Mouse (Mus musculus) heart, adult 2 months (tissue): ENCODE data around the gene Acap2. TPM values are rescaled to one million over a fixed set of nuclear protein-coding genes. Genes with fewer than 3 reads are reported as not detected.

Experiments
- DNase-seq, 2 experiments: peaks; one replicate each; pipeline ENCODE4 v3.0.0; 2021
- H3K27ac ChIP-seq: fragments of 200-600 bp; 2 replicates; pipeline ENCODE4 v1.8.1; 2022
- H3K27me3 ChIP-seq: fragments of 200-500 bp; 2 replicates; pipeline ENCODE4 v1.6.1; 2012; ENCODE audit warnings: mild to moderate bottlenecking, low read length, inconsistent platforms, mixed read lengths; ENCODE audit not compliant: control insufficient read depth, insufficient read depth
- H3K36me3 ChIP-seq: fragments of 200-500 bp; 2 replicates; pipeline ENCODE4 v1.6.1; 2012; ENCODE audit warnings: low read length, inconsistent platforms; ENCODE audit not compliant: control insufficient read depth, insufficient read depth
- H3K4me1 ChIP-seq: fragments of 200-500 bp; 2 replicates; pipeline ENCODE4 v1.6.1; 2011; ENCODE audit warnings: low read length; ENCODE audit not compliant: control insufficient read depth, insufficient read depth
- H3K4me3 ChIP-seq: fragments of 200-600 bp; 2 replicates; pipeline ENCODE4 v1.8.1; 2022
- H3K79me2 ChIP-seq: fragments of 200-500 bp; replicated peaks from 2 replicates; pipeline ENCODE4 v1.6.1; 2012; ENCODE audit warnings: mild to moderate bottlenecking, inconsistent platforms, low read length, moderate library complexity, mixed read lengths; ENCODE audit not compliant: control insufficient read depth, insufficient read depth
- H3K9ac ChIP-seq: fragments of 200-500 bp; 2 replicates; pipeline ENCODE4 v1.6.1; 2012; ENCODE audit warnings: low read depth, mild to moderate bottlenecking, control low read depth, inconsistent platforms, low read length, mixed read lengths
- CTCF ChIP-seq: fragments of 200-600 bp; IDR thresholded peaks from 2 replicates; pipeline ENCODE4 v1.8.1; 2022; ENCODE audit warnings: antibody characterized with exemption, mild to moderate bottlenecking, moderate library complexity
- EP300 ChIP-seq: fragments of 200-500 bp; IDR thresholded peaks from 2 replicates; pipeline ENCODE4 v1.6.1; 2011; ENCODE audit warnings: low read depth, low read length, control low read depth; ENCODE audit not compliant: insufficient read depth
- POLR2A ChIP-seq: fragments of 200-500 bp; IDR thresholded peaks from 2 replicates; pipeline ENCODE4 v1.6.1; 2011; ENCODE audit warnings: mild to moderate bottlenecking, low read depth, low read length, control low read depth; ENCODE audit not compliant: insufficient read depth
- WGBS: fragments of 180-500 bp; shearing (Covaris S2); methylation state at CpG from one replicate; pipeline ENCODE4 v1.1.7; 2018; 5-methylcytosine and 5-hydroxymethylcytosine counted together
- intact Hi-C: fragments of 180-260 bp; cut with DNase I; formaldehyde crosslinking; loops from one replicate; pipeline ENCODE4 v1.15.1; 2025
- long read RNA-seq: library from polyadenylated mRNA; stranded (forward); transcript quantifications from one replicate; pipeline ENCODE4 v2.0.0, GENCODE M21; 2021
- polyA plus RNA-seq: library from polyadenylated mRNA; depleted of rRNA; stranded (reverse); fragments of >200 nt; gene quantifications from 2 replicates; pipeline ENCODE4 v1.2.3, GENCODE M21; 2012; rRNA removed
- total RNA-seq, 2 experiments: library from RNA; stranded (reverse); gene quantifications; 2 replicates each; pipeline ENCODE4 v1.2.3; 2021

The Acap2 gene
- 10 to 100 TPM; 17.6 to 17.8 TPM for total RNA-seq
- 8.2 and 10.0 TPM in 2 replicates for polyA plus RNA-seq
- long read RNA-seq, transcript Acap2-203 (23 exons, 3,414 nt), result major isoform, 9 of 12 reads
- long read RNA-seq, partial matches to known transcripts, result 0 of 12 reads
- long read RNA-seq, other reads (novel, unspliced or antisense), result 3 of 12 reads

DNA sequence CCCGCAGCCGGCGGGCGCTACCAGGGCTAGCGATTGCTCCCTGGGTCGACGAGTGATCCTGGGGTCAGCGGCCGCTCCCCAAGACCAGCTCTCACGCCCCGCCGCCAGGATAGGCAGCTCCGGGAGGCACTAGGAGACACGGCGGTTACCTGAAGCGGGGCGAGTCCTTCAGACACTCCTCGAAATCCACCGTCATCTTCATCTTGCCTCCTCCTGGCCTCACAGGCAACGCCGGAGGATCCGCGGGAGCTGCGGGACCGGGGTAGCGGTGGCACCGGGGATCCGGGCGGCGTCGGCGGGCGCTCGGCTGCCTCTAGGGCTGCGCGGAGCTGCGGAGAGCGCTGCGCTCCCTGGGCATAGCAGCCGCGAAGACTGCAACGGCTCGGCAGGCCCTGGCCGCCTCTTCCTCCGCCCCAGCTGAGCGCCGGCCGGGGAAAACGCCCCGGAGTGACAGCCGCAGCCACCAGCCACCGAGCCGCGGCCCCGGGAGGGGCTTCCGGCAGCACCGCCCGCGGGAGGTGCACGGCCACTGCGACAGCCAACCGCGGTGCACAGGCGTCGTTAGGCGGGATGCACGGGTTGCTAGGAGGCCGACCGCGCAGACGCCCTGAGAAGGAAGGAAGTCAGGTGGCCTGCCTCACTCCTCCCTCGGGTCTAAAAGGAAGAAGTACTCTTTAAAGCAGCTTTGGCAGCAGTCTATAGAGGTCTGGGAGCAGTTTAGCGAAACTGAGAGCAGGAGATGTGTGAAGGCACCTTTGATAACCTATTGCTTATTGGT is at the start of gene Acap2:
Gene Acap2, minus strand, starts transcription at position 456 of the 778 bp plus-strand sequence.
- Histone ChIP-seq H3K36me3 (peaks cover 4% of the 10 kb centered on the region; the same call in 1 of the 2 replicates), H3K4me3 (peak within 1 kb of the TSS; percentile 98)
- intact Hi-C loops, result loop anchor here (2.0 to 5.0 kb wide), 2 partner anchors 74 to 146 kb away; partner anchors contain the start of gene Ppp1r2

DNA sequence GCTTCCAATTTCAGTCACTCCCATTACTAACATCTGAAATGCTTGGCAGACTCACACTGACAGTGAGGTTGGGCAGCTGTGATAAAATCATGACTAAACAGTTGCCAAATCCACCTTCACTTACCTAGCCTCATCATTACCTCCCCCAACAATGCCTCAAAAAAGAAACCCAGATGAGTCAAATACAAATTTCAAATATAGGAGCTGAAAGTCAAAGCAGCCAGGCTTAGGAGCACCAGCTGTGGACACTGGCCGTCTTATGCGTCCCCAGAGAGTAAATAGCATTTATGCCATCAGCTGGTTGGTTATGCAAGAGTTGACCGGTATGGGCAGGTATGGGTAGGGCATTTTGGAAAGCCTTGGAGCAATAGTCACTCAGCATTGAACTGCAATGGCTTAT is 48.4 kb upstream of the Acap2 start:
- WGBS, result 81% methylated on average over 3 of the region's 3 CpGs
- TF ChIP-seq POLR2A (no peak), CTCF (no peak), EP300 (no peak)
- no peak overlapping the region for H3K27ac ChIP-seq
- H3K36me3 ChIP-seq, result no peaks in the 10 kb centered on the region
- no peak overlapping the region for H3K9ac ChIP-seq
- intact Hi-C loops, result no loop called here
- no peak overlapping the region for H3K4me3 ChIP-seq
- no peaks in the 10 kb centered on the region; the same call in 1 of the 2 replicates for H3K4me1 ChIP-seq
- no peaks in the 10 kb centered on the region for H3K27me3 ChIP-seq
- no peaks in the 10 kb centered on the region for H3K79me2 ChIP-seq
- no peak for DNase-seq

More for the DNA sequence above, at the start of gene Acap2:
- peak within 1 kb of the TSS; percentile 96 for H3K9ac ChIP-seq
- no peak for TF ChIP-seq CTCF
- TF ChIP-seq POLR2A, result peak; percentile 86
- H3K27ac ChIP-seq, result peak within 1 kb of the TSS; percentile 97
- peak; percentile 98 to 99 for DNase-seq
- peaks cover 4% of the 10 kb centered on the region for H3K79me2 ChIP-seq
- H3K27me3 ChIP-seq, result no peaks in the 10 kb centered on the region
- peaks cover 5% of the 10 kb centered on the region for H3K4me1 ChIP-seq
- under 1% methylated on average over 73 of the region's 73 CpGs for WGBS

DNA sequence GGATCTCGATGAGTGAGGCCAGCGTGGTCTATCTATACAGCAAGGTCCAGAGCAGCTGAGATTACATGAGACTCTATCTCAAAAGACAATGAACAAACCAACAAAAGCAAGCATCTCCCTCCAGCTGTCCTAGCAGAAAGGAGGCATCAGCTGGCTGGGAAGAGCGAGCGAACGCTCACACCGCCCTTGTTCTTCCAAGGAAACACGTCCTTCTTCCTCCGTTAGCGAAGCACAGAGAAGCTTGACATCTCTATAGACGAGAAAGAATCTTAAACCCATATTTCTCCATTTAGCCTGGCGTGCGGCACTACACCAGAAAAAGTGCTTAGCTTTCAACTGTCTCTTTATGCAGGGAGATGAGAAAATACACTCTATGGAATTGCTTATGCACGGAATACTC is 47.7 kb upstream of the Acap2 start:
- WGBS, result 88% methylated on average over 13 of the region's 13 CpGs
- DNase-seq, result no peak
- H3K9ac ChIP-seq, result no peak overlapping the region
- no peak overlapping the region for H3K4me3 ChIP-seq
- TF ChIP-seq EP300, result no peak
- TF ChIP-seq POLR2A, result no peak
- no peak for TF ChIP-seq CTCF
- H3K27ac ChIP-seq, result no peak overlapping the region
- no peaks in the 10 kb centered on the region; the same call in 1 of the 2 replicates for H3K4me1 ChIP-seq
- intact Hi-C loops, result no loop called here
- H3K36me3 ChIP-seq, result no peaks in the 10 kb centered on the region
- no peaks in the 10 kb centered on the region for H3K27me3 ChIP-seq
- H3K79me2 ChIP-seq, result no peaks in the 10 kb centered on the region

DNA sequence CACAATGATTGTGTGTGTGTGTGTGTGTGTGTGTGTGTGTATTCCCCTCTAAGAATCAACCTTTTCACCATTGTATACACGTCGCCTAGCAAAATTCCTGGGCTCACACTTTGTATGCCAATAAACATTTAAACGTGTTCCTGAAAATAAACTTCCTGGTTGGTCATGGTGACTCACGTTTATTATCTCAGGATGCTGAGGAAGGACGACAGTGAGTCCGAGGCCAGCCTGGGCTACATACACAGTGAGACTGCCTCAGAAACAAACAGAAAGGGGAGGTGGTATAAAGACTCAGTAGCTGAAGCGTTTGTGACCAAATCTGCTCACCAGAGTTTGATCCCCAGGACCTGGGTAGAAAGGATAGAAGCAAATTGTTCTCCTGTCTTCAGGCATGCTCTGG is 46.4 kb upstream of the Acap2 start:
- TF ChIP-seq EP300 (no peak), POLR2A (no peak), CTCF (no peak)
- WGBS, result 41% methylated on average over 7 of the region's 7 CpGs
- intact Hi-C loops, result no loop called here

DNA sequence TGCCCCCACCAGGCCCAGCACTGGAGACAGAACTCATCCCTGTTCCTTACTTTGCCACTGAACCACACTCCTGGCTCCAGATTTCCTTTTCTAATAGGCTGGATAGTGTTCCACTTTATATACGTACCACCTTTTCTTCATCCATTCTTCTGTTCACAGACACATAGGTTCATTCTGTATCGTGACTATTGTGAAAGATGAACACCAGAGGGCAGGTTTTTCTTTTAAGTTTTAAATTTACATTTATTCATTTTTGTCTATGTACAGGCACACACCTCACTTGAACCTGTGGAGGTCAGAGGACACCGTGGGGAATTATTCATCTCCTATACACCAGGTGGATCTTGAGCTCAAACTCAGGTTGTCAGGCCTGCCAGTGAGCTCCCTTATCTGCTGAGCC is 43.0 kb upstream of the Acap2 start:
- intact Hi-C loops, result loop anchor here (1.0 kb wide), 1 partner anchor 103 kb away; no protein-coding TSS in a partner anchor
- no peaks in the 10 kb centered on the region for H3K27me3 ChIP-seq
- H3K9ac ChIP-seq, result no peak overlapping the region
- 73% methylated on average over 3 of the region's 3 CpGs for WGBS
- no peak overlapping the region for H3K4me3 ChIP-seq
- no peak overlapping the region for H3K27ac ChIP-seq
- DNase-seq, result no peak
- no peaks in the 10 kb centered on the region for H3K36me3 ChIP-seq
- TF ChIP-seq CTCF (peak; percentile 59), POLR2A (no peak)
- H3K4me1 ChIP-seq, result no peaks in the 10 kb centered on the region; the same call in 1 of the 2 replicates
- no peaks in the 10 kb centered on the region for H3K79me2 ChIP-seq

More for the DNA sequence above, 46.4 kb upstream of the Acap2 start:
- H3K4me3 ChIP-seq, result no peak overlapping the region
- H3K79me2 ChIP-seq, result no peaks in the 10 kb centered on the region
- H3K27ac ChIP-seq, result no peak overlapping the region
- H3K9ac ChIP-seq, result no peak overlapping the region
- no peaks in the 10 kb centered on the region for H3K36me3 ChIP-seq
- H3K4me1 ChIP-seq, result no peaks in the 10 kb centered on the region; the same call in 1 of the 2 replicates
- no peak for DNase-seq
- no peaks in the 10 kb centered on the region for H3K27me3 ChIP-seq

DNA sequence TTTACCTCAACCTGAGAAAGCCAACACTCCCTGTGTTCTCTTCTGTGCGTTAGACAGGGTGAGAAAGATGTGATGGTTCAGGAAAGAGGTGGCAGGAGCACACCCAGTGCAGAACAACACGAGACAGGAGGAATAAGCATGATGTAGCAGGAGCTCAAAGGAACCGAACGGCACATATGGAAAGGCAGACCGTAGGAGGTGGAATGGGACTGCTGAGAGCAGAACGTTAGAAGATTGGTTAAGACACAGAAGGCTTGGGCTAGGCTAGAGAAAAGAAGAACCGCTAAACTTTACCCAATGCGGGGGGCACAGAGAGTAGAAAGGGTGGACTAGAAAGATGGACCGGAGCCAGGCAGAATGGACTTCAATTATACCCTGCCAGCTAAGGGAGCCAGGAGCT is 40.4 kb upstream of the Acap2 start:
- intact Hi-C loops, result no loop called here

More for the DNA sequence above, 40.4 kb upstream of the Acap2 start:
- no peak overlapping the region for H3K4me3 ChIP-seq
- H3K79me2 ChIP-seq, result no peaks in the 10 kb centered on the region
- no peak overlapping the region for H3K9ac ChIP-seq
- WGBS, result 82% methylated on average over 9 of the region's 9 CpGs
- no peaks in the 10 kb centered on the region for H3K36me3 ChIP-seq
- no peak for DNase-seq
- no peak overlapping the region for H3K27ac ChIP-seq
- H3K4me1 ChIP-seq, result no peaks in the 10 kb centered on the region
- no peak for TF ChIP-seq CTCF
- no peak for TF ChIP-seq EP300
- TF ChIP-seq POLR2A, result no peak
- no peaks in the 10 kb centered on the region for H3K27me3 ChIP-seq
